Mouse (Mus musculus) lung, postnatal 0 days (tissue): ENCODE measurements at regions not wholly inside any gene's neighbourhood (a gene's known extent, or its start where the extent isn't known, plus 50 kb on each side); places are given as distances from the start of the nearest gene placed in this dataset.

ENCODE experiments used
- ATAC-seq: fragments of 200-750 bp; cut with Nextera tagmentation; 2 replicates; pipeline ENCODE4 v1.8.0; 2017; ENCODE audit warnings: moderate library complexity
- DNase-seq: peaks from one replicate; pipeline ENCODE4 v3.0.0-alpha.2; 2016; ENCODE audit warnings: low spot score
- H3K27ac ChIP-seq: fragments of 300-500 bp; sonication (generic); 2 replicates; pipeline ENCODE4 v1.5.1; 2014; ENCODE audit warnings: antibody characterized with exemption, mild to moderate bottlenecking, low read length, mixed read lengths
- H3K27me3 ChIP-seq: fragments of 300-500 bp; sonication (generic); replicated peaks from 2 replicates; pipeline ENCODE4 v1.6.1; 2014; ENCODE audit warnings: low read length, mixed read lengths; ENCODE audit not compliant: insufficient read depth
- H3K36me3 ChIP-seq: fragments of 300-500 bp; sonication (generic); 2 replicates; pipeline ENCODE4 v1.6.1; 2014; ENCODE audit warnings: low read length, mixed read lengths; ENCODE audit not compliant: insufficient read depth
- H3K4me1 ChIP-seq: fragments of 300-500 bp; sonication (generic); 2 replicates; pipeline ENCODE4 v1.6.1; 2014; ENCODE audit warnings: antibody characterized with exemption, low read depth, low read length, mixed read lengths; ENCODE audit not compliant: insufficient read depth
- H3K4me2 ChIP-seq: fragments of 300-500 bp; sonication (generic); replicated peaks from 2 replicates; pipeline ENCODE4 v1.6.1; 2014; ENCODE audit warnings: low read depth, mild to moderate bottlenecking, low read length, moderate library complexity, mixed read lengths
- H3K4me3 ChIP-seq: fragments of 300-500 bp; sonication (generic); 2 replicates; pipeline ENCODE4 v1.5.1; 2014; ENCODE audit warnings: low read depth, low read length
- H3K9ac ChIP-seq: fragments of 300-500 bp; sonication (generic); replicated peaks from 2 replicates; pipeline ENCODE4 v1.6.1; 2014; ENCODE audit warnings: low read depth, mild to moderate bottlenecking
- H3K9me3 ChIP-seq: fragments of 300-500 bp; sonication (generic); 2 replicates; pipeline ENCODE4 v1.6.1; 2016; ENCODE audit warnings: low read length, mixed read lengths
- CTCF ChIP-seq: IDR thresholded peaks from 2 replicates; pipeline ENCODE4 v1.5.1; 2016; ENCODE audit warnings: antibody characterized with exemption, mild to moderate bottlenecking
- EP300 ChIP-seq: IDR thresholded peaks from 2 replicates; pipeline ENCODE4 v1.6.1; 2016; ENCODE audit warnings: antibody characterized with exemption, mild to moderate bottlenecking, control low read depth
- WGBS: fragments of 180-500 bp; shearing (Covaris S2); extraction: QIAGEN DNeasy Blood & Tissue Kit; methylation state at CpG from one replicate; pipeline ENCODE4 v1.1.7; 2014; 5-methylcytosine and 5-hydroxymethylcytosine counted together

- WGBS, result 11% methylated on average over 23 of the region's 23 CpGs
- Histone ChIP-seq H3K4me1 (no peaks in the 10 kb centered on the region), H3K27ac (no peak overlapping the region), H3K36me3 (no peaks in the 10 kb centered on the region), H3K9ac (no peak overlapping the region), H3K9me3 (no peaks in the 10 kb centered on the region), H3K4me3 (no peak overlapping the region), H3K4me2 (no peak overlapping the region), H3K27me3 (peaks cover 16% of the 10 kb centered on the region)
- no peak for ATAC-seq
- TF ChIP-seq EP300, result no peak
- no peak for TF ChIP-seq CTCF
- DNase-seq, result no peak
Observed at GRCm38 (mm10) chr5:37967106-37967913, 71.2 kb upstream of the Stx18 start.

- WGBS, result 56% methylated on average over 8 of the region's 8 CpGs
- no peaks in the 10 kb centered on the region for H3K36me3 ChIP-seq
- no peak overlapping the region for H3K4me2 ChIP-seq
- H3K27me3 ChIP-seq, result peaks cover 16% of the 10 kb centered on the region
- H3K4me1 ChIP-seq, result no peaks in the 10 kb centered on the region
- no peak overlapping the region for H3K4me3 ChIP-seq
- DNase-seq, result no peak
- no peak overlapping the region for H3K9ac ChIP-seq
- no peak for TF ChIP-seq CTCF
- TF ChIP-seq EP300, result no peak
- H3K27ac ChIP-seq, result no peak overlapping the region
- no peak for ATAC-seq
- no peaks in the 10 kb centered on the region for H3K9me3 ChIP-seq
Observed at GRCm38 (mm10) chr5:37963688-37964087, 74.9 kb upstream of the Stx18 start.

- 48% methylated on average over 3 of the region's 3 CpGs for WGBS
- peaks cover 9% of the 10 kb centered on the region; the same call in 1 of the 2 replicates for H3K27me3 ChIP-seq
- DNase-seq (no peak), ATAC-seq (no peak)
- no peaks in the 10 kb centered on the region for H3K9me3 ChIP-seq
- TF ChIP-seq EP300 (no peak), CTCF (no peak)
- H3K27ac ChIP-seq, result no peak overlapping the region
- H3K36me3 ChIP-seq, result no peaks in the 10 kb centered on the region
- no peaks in the 10 kb centered on the region for H3K4me1 ChIP-seq
- H3K4me3 ChIP-seq, result no peak overlapping the region
- H3K4me2 ChIP-seq, result no peak overlapping the region
- H3K9ac ChIP-seq, result no peak overlapping the region
Observed at GRCm38 (mm10) chr5:37962513-37962912, 76.0 kb upstream of the Stx18 start.

GRCm38 (mm10) chr5:37960216-37960615 lies 78.3 kb upstream of the Stx18 start:
- peak; percentile 90 for ATAC-seq
- no peak for TF ChIP-seq CTCF
- peak; percentile 72 for TF ChIP-seq EP300
- 34% methylated on average over 7 of the region's 7 CpGs for WGBS

GRCm38 (mm10) chr5:37952096-37952495 lies 86.4 kb upstream of the Stx18 start:
- ATAC-seq (no peak), DNase-seq (no peak)
- H3K9ac ChIP-seq, result no peak overlapping the region
- no peaks in the 10 kb centered on the region for H3K9me3 ChIP-seq
- no peaks in the 10 kb centered on the region for H3K4me1 ChIP-seq
- H3K27ac ChIP-seq, result no peak overlapping the region
- H3K4me2 ChIP-seq, result no peak overlapping the region
- H3K36me3 ChIP-seq, result no peaks in the 10 kb centered on the region
- no peaks in the 10 kb centered on the region for H3K27me3 ChIP-seq
- peak; percentile 53 for TF ChIP-seq CTCF
- no peak for TF ChIP-seq EP300
- WGBS, result 0% methylated on average over 1 of the region's 1 CpGs
- H3K4me3 ChIP-seq, result no peak overlapping the region

More at GRCm38 (mm10) chr5:37960216-37960615, 78.3 kb upstream of the Stx18 start:
- Histone ChIP-seq H3K9me3 (no peaks in the 10 kb centered on the region), H3K27me3 (no peaks in the 10 kb centered on the region), H3K4me3 (no peak overlapping the region), H3K36me3 (no peaks in the 10 kb centered on the region), H3K4me2 (no peak overlapping the region), H3K9ac (no peak overlapping the region), H3K27ac (no peak overlapping the region), H3K4me1 (no peaks in the 10 kb centered on the region)
- peak; percentile 88 for DNase-seq

GRCm38 (mm10) chr5:37932760-37933122 lies 105.8 kb upstream of the Stx18 start:
- H3K9me3 ChIP-seq, result no peaks in the 10 kb centered on the region
- 6% methylated on average over 2 of the region's 2 CpGs for WGBS
- H3K4me2 ChIP-seq, result no peak overlapping the region
- H3K4me3 ChIP-seq, result no peak overlapping the region
- no peak overlapping the region for H3K27ac ChIP-seq
- DNase-seq (no peak), ATAC-seq (no peak)
- H3K27me3 ChIP-seq, result no peaks in the 10 kb centered on the region
- H3K36me3 ChIP-seq, result no peaks in the 10 kb centered on the region
- H3K4me1 ChIP-seq, result no peaks in the 10 kb centered on the region
- H3K9ac ChIP-seq, result no peak overlapping the region
- TF ChIP-seq CTCF (no peak), EP300 (no peak)
